Mouse (Mus musculus) kidney, adult 2 months (tissue): ENCODE measurements around the gene Grid2.

Experiments used
- CTCF ChIP-seq: fragments of 200-500 bp; conservative IDR thresholded peaks from 2 replicates; pipeline ENCODE4 v1.5.1; 2011; ENCODE audit warnings: low read depth, mild to moderate bottlenecking, control low read depth, low read length, moderate library complexity, mixed read lengths; ENCODE audit not compliant: insufficient read depth, insufficient read length
- POLR2A ChIP-seq: fragments of 200-500 bp; IDR thresholded peaks from one replicate; pipeline ENCODE4 v1.6.1; 2011; ENCODE audit warnings: low read depth, low read length, control low read depth

DNA sequence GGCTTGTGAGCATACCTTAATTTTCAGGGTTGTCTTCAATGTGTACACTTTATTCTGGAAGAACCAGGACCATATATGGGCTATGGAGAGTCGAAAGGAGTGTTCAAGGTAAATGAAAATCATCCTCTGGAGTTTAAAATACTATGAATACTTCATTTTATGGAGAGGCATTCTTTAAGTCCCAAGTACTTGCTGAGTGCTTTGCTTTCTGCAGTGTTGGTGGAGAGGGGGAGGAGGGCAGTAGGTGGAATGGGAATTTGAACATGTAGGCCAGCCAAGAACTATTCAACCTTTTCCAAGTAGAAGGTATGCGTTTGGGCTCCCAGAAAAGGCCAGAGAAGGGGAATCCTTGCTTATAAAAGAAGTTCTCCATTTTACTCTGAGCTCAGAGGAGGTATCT is 192.5 kb downstream of the Grid2 start:
- no peak for TF ChIP-seq POLR2A
- TF ChIP-seq CTCF, result no peak
